Mouse (Mus musculus) layer of hippocampus, adult 2 months (tissue): ENCODE measurements around the gene Olfr111. TPM values are rescaled to one million over a fixed set of nuclear protein-coding genes. Genes with fewer than 3 reads are reported as not detected.
"Not testable (repeated sequence)": the region's sequence is repeated elsewhere in the genome, so short reads cannot be mapped to it uniquely, and the experiment has no call there.

Experiments used
- DNase-seq, 2 experiments: peaks; one replicate each; pipeline ENCODE4 v3.0.0; 2022; ENCODE audit warnings: low spot score in 2 of 2
- H3K27ac ChIP-seq: fragments of 200-600 bp; 2 replicates; pipeline ENCODE4 v1.8.1; 2022
- H3K4me3 ChIP-seq: fragments of 200-600 bp; 2 replicates; pipeline ENCODE4 v1.8.1; 2022; ENCODE audit warnings: mild to moderate bottlenecking
- CTCF ChIP-seq: fragments of 200-600 bp; conservative IDR thresholded peaks from 2 replicates; pipeline ENCODE4 v1.8.1; 2022; ENCODE audit warnings: antibody characterized with exemption, mild to moderate bottlenecking, moderate library complexity
- long read RNA-seq, 2 experiments: library from polyadenylated mRNA; stranded (forward); transcript quantifications; one replicate each; pipeline ENCODE4 v2.0.0; 2021; ENCODE audit warnings: borderline mapping rate in 2 of 2
- total RNA-seq, 2 experiments: library from RNA; stranded (reverse); gene quantifications; 2 replicates each; pipeline ENCODE4 v1.2.3; 2021

Gene Olfr111
- total RNA-seq: not detected
- long read RNA-seq, experiment 1: 0 reads
- long read RNA-seq, experiment 2: 0 reads

- DNase-seq: no peak
- no peak within 1 kb of the TSS for H3K27ac ChIP-seq
- no peak for TF ChIP-seq CTCF
- H3K4me3 ChIP-seq: no peak within 1 kb of the TSS
These were observed at the start of gene Olfr111 for GRCm38 (mm10) chr17:37507730-37508129. TSS of gene Olfr111 (plus strand) at chr17:37508030.

- DNase-seq: no peak
- Histone ChIP-seq H3K27ac (no peak within 1 kb of the TSS), H3K4me3 (no peak within 1 kb of the TSS)
- no peak for TF ChIP-seq CTCF
These were observed 49.2 kb upstream of the Olfr111 start, which contains the start of gene Olfr109 for GRCm38 (mm10) chr17:37458616-37459015. TSS of gene Olfr109 (plus strand) at chr17:37458916.

- no peak for DNase-seq
- Histone ChIP-seq H3K27ac (no peak within 1 kb of the TSS), H3K4me3 (no peak within 1 kb of the TSS)
- TF ChIP-seq CTCF: no peak
These were observed 24.4 kb upstream of the Olfr111 start, which contains the start of gene H2-M2 for GRCm38 (mm10) chr17:37483452-37483851. TSS of gene H2-M2 (minus strand) at chr17:37483552.

GRCm38 (mm10) chr17:37491930-37492518, 15.8 kb upstream of the Olfr111 start, which contains the start of gene Olfr110:
TSS of gene Olfr110 (plus strand) at chr17:37492468.
- no peak for TF ChIP-seq CTCF
- DNase-seq: no peak
- Histone ChIP-seq H3K4me3 (no peak within 1 kb of the TSS), H3K27ac (no peak within 1 kb of the TSS)

GRCm38 (mm10) chr17:37524612-37525011, 16.8 kb downstream of the Olfr111 start:
- not testable (repeated sequence) for H3K4me3 ChIP-seq, H3K27ac ChIP-seq, DNase-seq

- not testable (repeated sequence) for H3K4me3 ChIP-seq, DNase-seq, H3K27ac ChIP-seq
These were observed 17.6 kb downstream of the Olfr111 start for GRCm38 (mm10) chr17:37525427-37525826.

GRCm38 (mm10) chr17:37535173-37535572, 27.3 kb downstream of the Olfr111 start:
- no peak for TF ChIP-seq CTCF
- H3K4me3 ChIP-seq: no peak overlapping the region
- DNase-seq: no peak
- H3K27ac ChIP-seq: no peak overlapping the region

- H3K4me3 ChIP-seq, DNase-seq: not testable (repeated sequence)
These were observed 30.6 kb downstream of the Olfr111 start for GRCm38 (mm10) chr17:37538416-37538815.

GRCm38 (mm10) chr17:37541454-37542119, 33.8 kb downstream of the Olfr111 start:
- Histone ChIP-seq H3K27ac (no peak overlapping the region), H3K4me3 (no peak overlapping the region)
- DNase-seq: no peak
- TF ChIP-seq CTCF: no peak

More at GRCm38 (mm10) chr17:37538416-37538815, 30.6 kb downstream of the Olfr111 start:
- not testable (repeated sequence) for H3K27ac ChIP-seq

- Histone ChIP-seq H3K27ac (no peak overlapping the region), H3K4me3 (no peak overlapping the region)
- no peak for DNase-seq
- TF ChIP-seq CTCF: no peak
These were observed 36.1 kb downstream of the Olfr111 start for GRCm38 (mm10) chr17:37543800-37544435.

GRCm38 (mm10) chr17:37558913-37559615, 51.2 kb downstream of the Olfr111 start:
- Histone ChIP-seq H3K4me3 (no peak overlapping the region), H3K27ac (no peak overlapping the region)
- no peak for TF ChIP-seq CTCF
- DNase-seq: no peak

GRCm38 (mm10) chr17:37569351-37569750, 61.5 kb downstream of the Olfr111 start, which contains the start of gene Olfr112:
TSS of gene Olfr112 (minus strand) at chr17:37569451.
- no peak within 1 kb of the TSS for H3K27ac ChIP-seq
- no peak for DNase-seq
- no peak for TF ChIP-seq CTCF

GRCm38 (mm10) chr17:37577563-37577962, 69.7 kb downstream of the Olfr111 start, which contains the start of gene Olfr113:
TSS of gene Olfr113 (minus strand) at chr17:37577663.
- no peak for TF ChIP-seq CTCF

More at GRCm38 (mm10) chr17:37569351-37569750, 61.5 kb downstream of the Olfr111 start, which contains the start of gene Olfr112:
- H3K4me3 ChIP-seq: no peak within 1 kb of the TSS

More at GRCm38 (mm10) chr17:37577563-37577962, 69.7 kb downstream of the Olfr111 start, which contains the start of gene Olfr113:
- DNase-seq: no peak
- Histone ChIP-seq H3K27ac (no peak within 1 kb of the TSS), H3K4me3 (no peak within 1 kb of the TSS)

Other genes starting within 250 kb of the Olfr111 start
- not detected for gene Olfr98, start 244.3 kb upstream of the Olfr111 start, total RNA-seq
- gene H2-M3, start 237.8 kb upstream of the Olfr111 start, total RNA-seq: 1 to 10 TPM; 2.4 to 3.4 TPM
- gene Olfr99, start 224.6 kb upstream of the Olfr111 start, total RNA-seq: not detected
- not detected for gene Olfr101, start 203.7 kb upstream of the Olfr111 start, total RNA-seq
- not detected for gene Olfr102, start 191.0 kb upstream of the Olfr111 start, total RNA-seq
- not detected for gene Olfr103, start 168.3 kb upstream of the Olfr111 start, total RNA-seq
- gene Olfr104-ps, start 148.4 kb upstream of the Olfr111 start, total RNA-seq: not detected
- gene Olfr105-ps, start 129.0 kb upstream of the Olfr111 start, total RNA-seq: not detected
- gene Olfr106-ps, start 117.6 kb upstream of the Olfr111 start, total RNA-seq: not detected
- gene Olfr107, start 108.8 kb upstream of the Olfr111 start, total RNA-seq: not detected
- not detected for gene Olfr108, start 62.5 kb upstream of the Olfr111 start, total RNA-seq
- not detected for gene Olfr109, start 49.1 kb upstream of the Olfr111 start, total RNA-seq
- gene H2-M2, start 24.5 kb upstream of the Olfr111 start, total RNA-seq: not detected
- not detected for gene Olfr110, start 15.6 kb upstream of the Olfr111 start, total RNA-seq
- not detected for gene Olfr112, start 61.4 kb downstream of the Olfr111 start, total RNA-seq
- gene Olfr113, start 69.6 kb downstream of the Olfr111 start, total RNA-seq: not detected
- not detected for gene Olfr114, start 84.7 kb downstream of the Olfr111 start, total RNA-seq
- gene Olfr115, start 119.1 kb downstream of the Olfr111 start, total RNA-seq: not detected
- not detected for gene Olfr116, start 119.2 kb downstream of the Olfr111 start, total RNA-seq
- gene Olfr117, start 155.8 kb downstream of the Olfr111 start, total RNA-seq: not detected
- gene Olfr118, start 159.0 kb downstream of the Olfr111 start, total RNA-seq: not detected
- gene Olfr119, start 188.5 kb downstream of the Olfr111 start, total RNA-seq: not detected
- gene Olfr120, start 213.8 kb downstream of the Olfr111 start, total RNA-seq: not detected
- gene Olfr121, start 240.8 kb downstream of the Olfr111 start, total RNA-seq: not detected